Comparison of ENCODE assay signal across 8 mouse cellular contexts in genomic region chr8:126565954-126566445, GRCm38 (mm10). TPM values are rescaled to one million over a fixed set of nuclear protein-coding genes. Genes with fewer than 3 reads are reported as not detected.
A peak's percentile ranks its signal among the peaks of the same experiment; 100 is the strongest.
DNase-seq lines count a peak whose midpoint lies in the region; ATAC-seq and TF ChIP-seq lines count a peak whose summit lies in the region.

No protein-coding gene starts in this region.

- H3K36me3 ChIP-seq in forebrain, embryonic 14.5 days (ENCODE audit: control insufficient read depth, insufficient read depth, low read length) = no peaks in the 10 kb centered on the region

- TF ChIP-seq CTCF in layer of hippocampus, adult 2 months (conservative IDR thresholded peaks at IDR 0.05) = no peak

- no peak for DNase-seq in layer of hippocampus, adult 2 months (ENCODE audit: low spot score in 2 of 2)
- DNase-seq in layer of hippocampus, adult 18-20 months (ENCODE audit: low spot score in 2 of 2) = no peak
- DNase-seq in forebrain, embryonic 14.5 days (ENCODE audit: low spot score) = no peak
- peak; percentile 63 to 73 for DNase-seq in heart, postnatal 36 days
- peak; percentile 67 for DNase-seq in lung, postnatal 36 days
- no peak for DNase-seq in urinary bladder, postnatal 4 days (ENCODE audit: low spot score in 2 of 2)
- no peak for DNase-seq in embryo, embryonic 11 days
- no peak for DNase-seq in urinary bladder, postnatal 25 days (ENCODE audit: low spot score)

- H3K27me3 ChIP-seq in forebrain, embryonic 14.5 days (replicated peaks; ENCODE audit: control insufficient read depth, insufficient read depth, low read length) = no peaks in the 10 kb centered on the region

- peak; percentile 27 for ATAC-seq in forebrain, embryonic 14.5 days

- peaks cover 21% of the 10 kb centered on the region; the same call in 1 of the 2 replicates for H3K4me1 ChIP-seq in forebrain, embryonic 14.5 days (ENCODE audit: control insufficient read depth, insufficient read depth, low read length)

- intact Hi-C loops in heart, postnatal 36 days (cut with DNase I) = loop anchor here (5.0 kb wide), 3 partner anchors 39 to 351 kb away; no protein-coding TSS in a partner anchor

- H3K9ac ChIP-seq in forebrain, embryonic 14.5 days (ENCODE audit: low read length) = no peak overlapping the region

- 58% methylated on average over 6 of the region's 6 CpGs for WGBS in forebrain, embryonic 14.5 days

- H3K27ac ChIP-seq in layer of hippocampus, adult 2 months = peak overlapping the region; percentile 87
- H3K27ac ChIP-seq in forebrain, embryonic 14.5 days (ENCODE audit: low read depth, low read length) = peak overlapping the region; percentile 79

- H3K9me3 ChIP-seq in forebrain, embryonic 14.5 days (replicated peaks; ENCODE audit: control insufficient read depth, low read length) = no peaks in the 10 kb centered on the region

- H3K4me2 ChIP-seq in forebrain, embryonic 14.5 days (ENCODE audit: low read length) = no peak overlapping the region

- no peak overlapping the region for H3K4me3 ChIP-seq in layer of hippocampus, adult 2 months
- no peak overlapping the region for H3K4me3 ChIP-seq in forebrain, embryonic 14.5 days (ENCODE audit: low read depth, low read length)

RNA-seq across cellular contexts. Expression of gene Irf2bp2, which starts 27.8 kb away (rescaled TPM):
- total RNA-seq in layer of hippocampus, adult 2 months (2021) = 10 to 100 TPM; 53.0 to 60.4 TPM
- 10 to 100 TPM; 62.6 to 73.0 TPM for total RNA-seq in layer of hippocampus, adult 18-20 months (2021)
- 7.9 and 8.3 TPM in 2 replicates for polyA plus RNA-seq in forebrain, embryonic 14.5 days (2014; fragmentation: Nextera tagmentation; extraction: Ambion mirVana)
- total RNA-seq in heart, postnatal 36 days (2021) = 10 to 100 TPM; 64.3 to 71.2 TPM

Comparison
In these comparisons a context has a peak if more than half of its experiments do, and no peak if none do; other contexts are left out.
1. DNase-seq: peak in heart, postnatal 36 days (2 of 2) and lung, postnatal 36 days (single experiment); none in layer of hippocampus, adult 2 months (0 of 2), layer of hippocampus, adult 18-20 months (0 of 2), forebrain, embryonic 14.5 days (single experiment), urinary bladder, postnatal 4 days (0 of 2), embryo, embryonic 11 days (single experiment) and urinary bladder, postnatal 25 days (single experiment).